Mouse (Mus musculus): ENCODE results near the gene Brat1.

Gene Brat1

GRCm38 (mm10) chr5:140743706-140744131 lies 38.9 kb downstream of the Brat1 start:
- DNase-seq (ENCODE audit: low read depth, low spot score), result no peak

- DNase-seq (ENCODE audit: low read depth, low spot score), result peak; percentile 33
These were observed 43.6 kb downstream of the Brat1 start for GRCm38 (mm10) chr5:140748425-140748824.

DNA sequence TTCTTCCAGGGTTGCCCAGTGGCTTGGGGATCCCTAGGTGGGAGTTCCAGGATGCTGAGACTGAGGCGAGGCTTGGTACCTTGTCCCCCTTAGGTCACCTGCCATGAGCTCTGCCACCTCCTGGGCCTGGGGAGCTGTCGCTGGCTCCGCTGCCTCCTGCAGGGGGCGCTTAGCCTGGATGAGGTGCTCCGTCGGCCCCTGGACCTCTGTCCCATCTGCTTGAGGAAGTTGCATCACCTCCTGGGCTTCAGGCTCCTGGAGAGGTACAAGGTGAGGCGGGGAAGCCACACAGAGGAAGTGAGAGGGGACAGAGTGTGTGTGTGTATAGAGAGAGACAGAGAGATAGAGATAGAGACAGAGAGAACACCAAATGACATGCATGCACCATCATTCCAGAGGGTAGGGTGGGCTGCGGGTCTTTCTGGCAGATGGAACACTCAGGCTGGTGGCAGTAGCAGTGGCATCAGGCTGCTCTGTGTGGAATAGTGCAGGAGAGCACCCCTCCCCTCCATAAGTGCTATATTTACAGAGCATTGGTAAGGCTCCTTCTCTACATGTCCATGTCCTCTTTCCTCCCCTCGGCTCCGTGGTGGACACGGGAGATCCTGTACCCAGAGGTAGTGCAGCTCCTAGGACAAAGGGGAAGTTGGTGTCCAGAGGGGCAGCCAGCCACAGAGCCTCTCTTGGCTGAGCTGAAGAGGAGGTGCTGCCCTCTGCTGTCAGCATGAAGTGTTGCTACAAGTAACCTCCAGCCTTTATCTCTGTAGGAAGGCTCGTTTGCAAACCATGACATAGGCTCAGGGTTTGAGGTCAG lies 44.5 kb downstream of the Brat1 start:
- peak; percentile 70 for DNase-seq (ENCODE audit: low read depth, low spot score)

DNA sequence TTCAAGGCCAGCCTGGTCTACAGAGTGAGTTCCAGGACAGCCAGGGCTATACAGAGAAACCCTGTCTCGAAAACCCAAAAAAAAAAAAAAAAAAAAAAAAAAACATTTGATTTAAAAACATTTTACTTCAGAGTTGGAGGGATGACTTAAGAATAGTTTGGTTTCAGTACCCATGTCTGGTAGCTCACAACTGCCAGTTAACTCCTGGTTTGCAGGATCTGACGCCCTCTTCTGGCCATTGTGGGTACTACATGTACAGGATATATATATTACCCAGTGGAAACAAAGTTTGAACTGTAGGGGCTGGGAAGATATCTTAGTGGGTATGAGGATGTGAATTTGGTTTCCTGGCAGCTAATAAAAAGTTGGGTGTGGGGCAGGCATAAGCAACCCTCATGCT lies 46.1 kb downstream of the Brat1 start:
- no peak for DNase-seq (ENCODE audit: low read depth, low spot score)

DNA sequence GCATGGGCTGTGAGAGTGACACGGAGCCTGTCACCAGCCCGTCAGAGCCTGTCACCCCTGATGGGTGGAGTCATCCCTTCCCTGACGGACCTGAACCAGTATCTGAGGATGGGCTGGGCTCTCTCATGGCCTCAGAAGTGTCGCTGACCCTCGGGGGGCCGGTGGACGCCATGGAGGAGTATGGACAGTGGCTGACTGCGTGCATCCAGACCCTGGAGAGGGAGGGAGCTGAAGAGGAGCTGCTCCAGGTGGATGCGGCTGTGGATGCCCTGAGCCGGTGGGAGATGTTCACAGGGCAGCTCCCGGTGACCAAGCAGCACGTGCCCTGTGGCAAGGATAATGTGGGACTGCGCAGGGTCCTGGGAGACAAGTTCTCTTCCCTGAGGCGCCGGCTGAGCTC lies 47.2 kb downstream of the Brat1 start:
- DNase-seq (ENCODE audit: low read depth, low spot score), result no peak

GRCm38 (mm10) chr5:140752639-140753038 lies 47.8 kb downstream of the Brat1 start:
- DNase-seq (ENCODE audit: low read depth, low spot score), result no peak

DNA sequence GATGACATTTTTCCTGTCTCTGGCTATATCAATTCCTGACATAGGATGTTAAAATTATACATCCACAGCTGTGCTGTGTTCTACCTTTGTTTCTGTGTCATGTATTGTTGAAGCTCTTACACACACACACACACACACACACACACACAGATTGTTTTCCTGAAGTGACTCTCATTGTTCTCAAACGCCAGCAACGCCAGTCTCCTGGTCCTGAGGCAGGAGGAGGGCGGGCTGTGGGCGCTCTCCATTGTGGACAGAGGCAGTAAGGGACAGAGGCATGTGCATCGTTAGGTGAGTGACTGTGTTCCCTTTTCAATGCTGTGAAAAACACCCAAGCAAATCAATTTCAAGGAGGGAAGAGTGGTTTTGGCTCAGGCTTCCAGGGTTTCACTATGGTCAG lies 48.4 kb downstream of the Brat1 start:
- no peak for DNase-seq (ENCODE audit: low read depth, low spot score)

GRCm38 (mm10) chr5:140758864-140759263 lies 54.1 kb downstream of the Brat1 start:
- no peak for DNase-seq (ENCODE audit: low read depth, low spot score)

- no peak for DNase-seq (ENCODE audit: low read depth, low spot score)
These were observed 57.7 kb downstream of the Brat1 start for GRCm38 (mm10) chr5:140762540-140762939.

DNA sequence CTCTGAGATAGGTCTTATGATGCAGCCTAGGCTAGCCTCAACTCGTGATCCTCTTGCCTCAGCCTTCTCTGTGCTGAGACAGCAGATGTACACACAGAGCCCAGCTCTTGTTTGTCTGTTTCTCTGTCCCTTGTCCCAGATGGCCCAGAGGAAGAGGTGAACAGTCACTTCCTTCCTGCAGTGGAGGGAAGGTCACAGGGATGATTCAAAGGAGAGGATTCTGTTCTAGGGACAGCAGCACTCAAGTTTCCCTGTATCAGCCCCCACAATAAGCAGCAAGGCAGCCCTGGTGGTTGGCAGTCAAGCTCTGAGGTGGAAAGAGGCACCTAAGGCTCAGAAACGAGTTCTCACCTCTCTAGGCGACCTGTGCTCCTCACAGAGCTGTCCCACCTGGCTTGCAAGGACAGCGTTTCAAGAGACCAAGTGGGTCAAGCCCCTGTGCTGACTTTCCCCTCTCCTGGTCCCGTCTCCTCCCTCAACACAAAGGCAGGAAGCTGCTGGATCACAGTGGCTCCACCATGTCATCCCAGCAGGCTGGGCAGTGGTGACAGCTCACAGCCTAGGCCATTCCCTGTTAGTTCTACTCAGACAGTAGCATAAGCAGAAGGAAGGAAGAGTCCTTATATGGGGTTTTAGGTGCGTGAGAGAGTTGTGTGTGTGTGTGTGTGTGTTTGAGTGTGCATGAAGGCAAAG lies 60.3 kb downstream of the Brat1 start:
- DNase-seq (ENCODE audit: low read depth, low spot score), result peak; percentile 52

- DNase-seq (ENCODE audit: low read depth, low spot score), result no peak
These were observed 61.8 kb downstream of the Brat1 start for GRCm38 (mm10) chr5:140766566-140766965.

DNA sequence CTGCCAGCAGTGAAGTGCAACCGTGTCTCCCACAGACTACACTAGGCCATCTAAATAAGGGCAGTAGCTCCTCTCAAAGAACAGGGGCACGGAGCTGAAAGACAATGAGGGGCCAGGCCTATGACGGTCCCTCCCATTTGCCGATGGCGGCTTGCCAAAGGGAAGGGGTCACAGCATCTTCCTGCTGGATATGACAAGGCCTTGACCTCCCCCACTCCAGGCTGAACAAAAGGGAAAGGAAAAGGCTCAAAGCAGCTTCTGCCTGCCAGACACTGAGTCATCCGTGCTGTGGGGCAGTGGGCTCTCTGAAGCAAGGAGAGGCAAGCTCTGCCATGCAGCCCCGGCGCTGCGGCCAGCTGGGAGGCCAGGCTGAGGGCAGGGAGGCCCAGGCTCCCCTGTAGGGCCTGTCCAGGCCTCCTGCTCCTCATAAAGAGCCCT lies 62.9 kb downstream of the Brat1 start:
- DNase-seq (ENCODE audit: low read depth, low spot score), result peak; percentile 56

GRCm38 (mm10) chr5:140768333-140768732 lies 63.5 kb downstream of the Brat1 start:
- DNase-seq (ENCODE audit: low read depth, low spot score), result no peak
